Mouse (Mus musculus) olfactory bulb, adult 2 months (tissue): Measurements from ENCODE around the gene Frat2.

Source experiments
- CTCF ChIP-seq: fragments of 200-500 bp; IDR thresholded peaks from 2 replicates; pipeline ENCODE4 v1.5.1; 2012; ENCODE audit warnings: low read depth, mild to moderate bottlenecking, low read length, moderate library complexity; ENCODE audit not compliant: insufficient read depth
- POLR2A ChIP-seq: fragments of 200-500 bp; IDR thresholded peaks from 2 replicates; pipeline ENCODE4 v1.6.1; 2012; ENCODE audit warnings: mild to moderate bottlenecking, low read depth, low read length, moderate library complexity; ENCODE audit not compliant: insufficient read depth

DNA sequence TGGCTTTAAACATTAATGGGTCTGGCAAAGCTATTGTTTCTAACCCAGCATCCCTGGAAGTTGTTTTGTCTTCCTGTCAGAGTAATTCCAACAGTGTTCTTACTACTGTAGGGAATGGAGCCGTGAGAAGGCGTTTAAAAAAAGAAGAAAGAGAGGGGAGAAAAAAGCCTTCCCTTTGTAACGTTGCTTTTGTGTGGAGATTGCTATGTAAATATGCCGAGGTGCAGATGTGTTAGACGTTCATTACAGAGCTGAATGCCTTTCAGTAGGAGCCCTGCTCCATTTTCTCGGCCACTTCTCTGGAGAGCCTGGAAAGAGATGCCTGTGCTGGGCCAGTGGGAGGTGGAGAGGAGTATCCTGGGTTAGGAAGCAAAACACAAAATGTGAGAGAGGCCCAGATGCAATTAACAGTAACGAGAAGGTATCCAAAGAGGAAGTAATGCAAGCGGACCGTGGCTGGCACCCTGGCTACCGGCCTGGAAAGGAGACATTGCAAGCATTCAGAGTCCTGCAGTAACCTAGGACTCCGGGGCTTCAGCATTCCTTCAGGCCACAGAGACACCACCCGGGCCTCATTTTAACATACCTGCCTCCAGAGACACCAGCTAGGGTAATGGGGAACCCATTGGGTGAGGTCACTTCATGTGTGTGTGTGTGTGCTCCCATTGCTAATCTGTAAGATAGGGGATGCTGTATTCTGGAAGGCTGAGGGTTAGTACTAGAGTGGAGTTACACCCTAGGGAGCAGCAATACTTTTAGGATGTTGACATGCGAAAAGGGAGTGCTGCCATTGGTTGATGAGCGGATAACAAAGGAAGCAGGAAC is 3.0 kb upstream of the Frat2 start:
- TF ChIP-seq CTCF (no peak), POLR2A (no peak)
